Mouse (Mus musculus) G1E (cell line): ENCODE data around the gene Hypk.
"Not testable (repeated sequence)": the region's sequence is repeated elsewhere in the genome, so short reads cannot be mapped to it uniquely, and the experiment has no call there.

Source experiments
- CTCF ChIP-seq: IDR thresholded peaks from 2 replicates; pipeline ENCODE4 v1.5.1; 2012; ENCODE audit warnings: low read depth, low read length, inconsistent platforms, mixed read lengths
- GATA1 ChIP-seq: IDR thresholded peaks from 2 replicates; pipeline ENCODE4 v1.6.1; 2012; ENCODE audit warnings: borderline replicate concordance, low read length, inconsistent platforms, mixed read lengths

- TF ChIP-seq CTCF, GATA1: not testable (repeated sequence)
These were observed 27.8 kb downstream of the Hypk start for GRCm38 (mm10) chr2:121480916-121481315.
